Mouse (Mus musculus): ENCODE results near the gene Dtnbp1. TPM values are rescaled to one million over a fixed set of nuclear protein-coding genes. Genes with fewer than 3 reads are reported as not detected.

Gene Dtnbp1
- polyA plus RNA-seq, 2 experiments, result 58.2 to 69.2 TPM

GRCm38 (mm10) chr13:45008150-45008549, 6.2 kb upstream of the Dtnbp1 start:
- Histone ChIP-seq H3K9me3 (ENCODE audit: control insufficient read depth, low read length) (no peaks in the 10 kb centered on the region), H3K4me3 (replicated peaks; ENCODE audit: low read length) (no peak overlapping the region), H3K27ac (replicated peaks; ENCODE audit: low read depth, low read length) (no peak overlapping the region), H3K9ac (ENCODE audit: low read depth, low read length, severe bottlenecking) (no peak overlapping the region), H3K27me3 (ENCODE audit: control insufficient read depth, insufficient read depth, low read length) (no peaks in the 10 kb centered on the region), H3K4me1 (ENCODE audit: control insufficient read depth, insufficient read depth, low read length) (no peaks in the 10 kb centered on the region), H3K4me2 (replicated peaks; ENCODE audit: low read depth, low read length, severe bottlenecking) (no peak overlapping the region), H3K36me3 (ENCODE audit: control insufficient read depth, insufficient read depth, low read length) (no peaks in the 10 kb centered on the region)
- ATAC-seq (ENCODE audit: low FRiP score, low read depth) (no peak), DNase-seq (ENCODE audit: low spot score) (no peak)
- WGBS, result 65% methylated on average over 7 of the region's 7 CpGs
- TF ChIP-seq POLR2A (IDR thresholded peaks at IDR 0.05; ENCODE audit: borderline replicate concordance, extremely low read depth, insufficient read depth, insufficient read length), result no peak

GRCm38 (mm10) chr13:45007726-45008125, 5.8 kb upstream of the Dtnbp1 start:
- 60% methylated on average over 6 of the region's 6 CpGs for WGBS
- no peak overlapping the region for H3K27ac ChIP-seq (replicated peaks; ENCODE audit: low read depth, low read length)
- no peak for TF ChIP-seq POLR2A (IDR thresholded peaks at IDR 0.05; ENCODE audit: borderline replicate concordance, extremely low read depth, insufficient read depth, insufficient read length)
- no peaks in the 10 kb centered on the region for H3K4me1 ChIP-seq (ENCODE audit: control insufficient read depth, insufficient read depth, low read length)
- H3K36me3 ChIP-seq (ENCODE audit: control insufficient read depth, insufficient read depth, low read length), result no peaks in the 10 kb centered on the region
- H3K4me2 ChIP-seq (replicated peaks; ENCODE audit: low read depth, low read length, severe bottlenecking), result no peak overlapping the region
- no peak overlapping the region for H3K9ac ChIP-seq (ENCODE audit: low read depth, low read length, severe bottlenecking)
- H3K9me3 ChIP-seq (ENCODE audit: control insufficient read depth, low read length), result no peaks in the 10 kb centered on the region
- H3K4me3 ChIP-seq (replicated peaks; ENCODE audit: low read length), result no peak overlapping the region
- H3K27me3 ChIP-seq (ENCODE audit: control insufficient read depth, insufficient read depth, low read length), result no peaks in the 10 kb centered on the region
- DNase-seq (ENCODE audit: low spot score) (no peak), ATAC-seq (ENCODE audit: low FRiP score, low read depth) (no peak)

- Histone ChIP-seq H3K27ac (replicated peaks; ENCODE audit: low read depth, low read length) (no peak overlapping the region), H3K9me3 (ENCODE audit: control insufficient read depth, low read length) (no peaks in the 10 kb centered on the region), H3K36me3 (ENCODE audit: control insufficient read depth, insufficient read depth, low read length) (no peaks in the 10 kb centered on the region), H3K27me3 (ENCODE audit: control insufficient read depth, insufficient read depth, low read length) (no peaks in the 10 kb centered on the region), H3K4me2 (replicated peaks; ENCODE audit: low read depth, low read length, severe bottlenecking) (no peak overlapping the region), H3K9ac (ENCODE audit: low read depth, low read length, severe bottlenecking) (no peak overlapping the region), H3K4me3 (replicated peaks; ENCODE audit: low read length) (no peak overlapping the region), H3K4me1 (ENCODE audit: control insufficient read depth, insufficient read depth, low read length) (0 out of 2 replicates have a peak, but pooled peaks cover 3% of the 10 kb centered on the region)
- ATAC-seq (ENCODE audit: low FRiP score, low read depth) (no peak), DNase-seq (ENCODE audit: low spot score) (no peak)
- no peak for TF ChIP-seq POLR2A (IDR thresholded peaks at IDR 0.05; ENCODE audit: borderline replicate concordance, extremely low read depth, insufficient read depth, insufficient read length)
- 80% methylated on average over 5 of the region's 5 CpGs for WGBS
Measured at GRCm38 (mm10) chr13:45006483-45006882, 4.5 kb upstream of the Dtnbp1 start.

- ATAC-seq (ENCODE audit: low FRiP score, low read depth), result no peak
- no peaks in the 10 kb centered on the region for H3K36me3 ChIP-seq (ENCODE audit: control insufficient read depth, insufficient read depth, low read length)
- H3K4me1 ChIP-seq (ENCODE audit: control insufficient read depth, insufficient read depth, low read length), result 0 out of 2 replicates have a peak, but pooled peaks cover 3% of the 10 kb centered on the region
- H3K4me3 ChIP-seq (replicated peaks; ENCODE audit: low read length), result no peak overlapping the region
- H3K27ac ChIP-seq (replicated peaks; ENCODE audit: low read depth, low read length), result no peak overlapping the region
- H3K4me2 ChIP-seq (replicated peaks; ENCODE audit: low read depth, low read length, severe bottlenecking), result no peak overlapping the region
- H3K9ac ChIP-seq (ENCODE audit: low read depth, low read length, severe bottlenecking), result no peak overlapping the region
- H3K9me3 ChIP-seq (ENCODE audit: control insufficient read depth, low read length), result no peaks in the 10 kb centered on the region
- WGBS, result 63% methylated on average over 7 of the region's 7 CpGs
- no peak for DNase-seq (ENCODE audit: low spot score)
- H3K27me3 ChIP-seq (ENCODE audit: control insufficient read depth, insufficient read depth, low read length), result no peaks in the 10 kb centered on the region
- TF ChIP-seq POLR2A (IDR thresholded peaks at IDR 0.05; ENCODE audit: borderline replicate concordance, extremely low read depth, insufficient read depth, insufficient read length), result no peak
Measured at GRCm38 (mm10) chr13:45005861-45006260, 3.9 kb upstream of the Dtnbp1 start.

- H3K9ac ChIP-seq (ENCODE audit: low read depth, low read length, severe bottlenecking), result no peak overlapping the region
- DNase-seq (ENCODE audit: low spot score) (no peak), ATAC-seq (ENCODE audit: low FRiP score, low read depth) (no peak)
- H3K4me2 ChIP-seq (replicated peaks; ENCODE audit: low read depth, low read length, severe bottlenecking), result no peak overlapping the region
- no peaks in the 10 kb centered on the region for H3K27me3 ChIP-seq (ENCODE audit: control insufficient read depth, insufficient read depth, low read length)
- no peaks in the 10 kb centered on the region for H3K36me3 ChIP-seq (ENCODE audit: control insufficient read depth, insufficient read depth, low read length)
- no peak for TF ChIP-seq POLR2A (IDR thresholded peaks at IDR 0.05; ENCODE audit: borderline replicate concordance, extremely low read depth, insufficient read depth, insufficient read length)
- H3K4me3 ChIP-seq (replicated peaks; ENCODE audit: low read length), result no peak overlapping the region
- peaks cover 6% of the 10 kb centered on the region; the same call in 1 of the 2 replicates for H3K4me1 ChIP-seq (ENCODE audit: control insufficient read depth, insufficient read depth, low read length)
- 79% methylated on average over 5 of the region's 5 CpGs for WGBS
- no peak overlapping the region for H3K27ac ChIP-seq (replicated peaks; ENCODE audit: low read depth, low read length)
- no peaks in the 10 kb centered on the region for H3K9me3 ChIP-seq (ENCODE audit: control insufficient read depth, low read length)
Measured at GRCm38 (mm10) chr13:45004987-45005592, 3.1 kb upstream of the Dtnbp1 start.

Measured in limb, embryonic 14.5 days (tissue).